Mouse (Mus musculus) embryonic stem cell, embryonic (primary cell): Measurements from ENCODE around the gene Cox6a1.

Experiments
- CTCF ChIA-PET, 4 experiments: fragments of 300-600 bp in 2 of 4; fragments of 350-600 bp in 2 of 4; sonication (Branson Sonifier 250); formaldehyde crosslinking; loops; one replicate each; lab custom pipeline; 2022; ENCODE audit warnings: inconsistent platforms in 2 of 4; lab: Charles Lee
- POLR2A ChIA-PET, 4 experiments: fragments of 300-600 bp in 2 of 4; fragments of 350-600 bp in 2 of 4; sonication (Branson Sonifier 250); formaldehyde crosslinking; loops; one replicate each; lab custom pipeline; 2022; ENCODE audit warnings: antibody characterized with exemption in 4 of 4, inconsistent platforms in 1 of 4; lab: Charles Lee

The Cox6a1 gene

DNA sequence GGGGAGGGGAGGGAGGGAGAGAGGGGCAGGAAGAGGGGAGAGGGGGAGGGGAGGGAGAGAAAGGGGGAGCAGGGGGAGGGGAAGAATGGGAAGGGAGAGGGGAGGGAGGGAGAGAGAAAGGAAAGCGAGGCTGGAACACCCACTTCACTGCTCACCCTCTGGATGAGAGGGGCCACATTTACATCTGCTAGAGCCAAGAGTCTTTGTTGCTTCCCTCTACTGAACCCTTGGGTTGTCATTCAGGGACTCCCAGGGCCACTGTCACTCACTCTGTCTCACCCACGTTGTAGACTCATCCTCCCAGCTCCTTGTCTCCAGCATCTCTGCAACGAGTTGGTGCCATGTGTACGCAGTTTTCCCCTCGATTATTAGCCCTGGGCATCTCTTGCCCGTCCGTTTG is 13.4 kb upstream of the Cox6a1 start:
- POLR2A ChIA-PET: interaction anchor here in 3 of 4 experiments (0.6 to 1.5 kb wide), 8 partner anchors 42 to 651 kb away, joined by 3 to 5 read pairs (median 3); no protein-coding TSS in a partner anchor
- CTCF ChIA-PET: interaction anchor here in 2 of 4 experiments (0.9 to 1.2 kb wide), 3 partner anchors 9 to 103 kb away, joined by 3 read pairs; no protein-coding TSS in a partner anchor

DNA sequence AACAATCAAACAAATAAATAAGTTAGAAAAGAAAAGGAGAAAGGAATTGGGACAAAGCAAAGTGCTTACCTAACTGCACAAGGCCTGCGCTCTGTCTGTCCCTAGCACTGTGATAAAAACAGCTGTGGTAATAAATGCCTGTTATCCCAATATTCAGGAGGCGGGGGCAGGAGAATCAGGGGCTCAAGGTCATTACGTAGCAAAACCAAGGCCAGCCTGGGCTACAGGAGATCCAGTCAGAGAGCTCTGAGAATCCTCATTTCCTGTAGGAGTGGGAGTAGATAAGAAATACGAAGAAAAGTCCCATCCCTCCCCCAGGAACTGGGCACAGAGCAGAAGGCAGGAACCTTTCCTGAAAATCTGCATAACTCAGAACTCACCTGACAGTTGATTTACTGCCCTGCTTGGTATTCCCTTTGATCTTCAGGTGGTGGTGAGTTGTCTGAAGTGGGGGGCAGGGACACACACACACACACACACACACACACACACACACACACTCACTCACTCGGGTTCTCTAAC is 11.1 kb upstream of the Cox6a1 start:
- CTCF ChIA-PET: interaction anchor here (0.6 to 3.0 kb wide), 12 partner anchors 12 to 105 kb away, joined by 3 to 14 read pairs (median 4); partner anchors contain the start of gene Cox6a1 (in 1 of the 4)
- POLR2A ChIA-PET: interaction anchor here (0.5 to 2.0 kb wide), 26 partner anchors 10 to 669 kb away, joined by 3 to 7 read pairs (median 4); partner anchors contain the start of gene Dynll1 (in 1 of the 4)

DNA sequence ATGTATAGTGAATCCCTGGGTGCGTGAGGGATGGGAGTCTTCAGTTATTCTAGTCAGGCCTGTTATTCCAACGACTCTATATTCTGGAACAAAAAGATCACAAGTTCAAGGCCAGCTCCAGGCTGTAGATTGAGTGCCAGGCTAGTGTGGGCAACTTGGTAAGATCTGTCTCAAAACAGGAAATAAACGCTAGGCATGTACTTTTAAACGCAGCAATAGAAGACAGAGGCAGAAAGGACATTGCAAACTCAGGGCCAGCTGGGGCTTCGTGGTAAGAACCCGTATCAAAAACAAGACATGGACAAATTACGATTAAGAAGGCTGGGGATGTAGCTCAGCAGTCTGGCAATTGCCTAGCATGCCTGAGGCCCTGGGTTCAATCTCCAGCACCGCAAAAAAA is 10.7 kb upstream of the Cox6a1 start:
- CTCF ChIA-PET: interaction anchor here (0.7 to 3.0 kb wide), 9 partner anchors 11 to 105 kb away, joined by 3 to 14 read pairs (median 5); partner anchors contain the start of gene Cox6a1 (in 1 of the 4)
- POLR2A ChIA-PET: interaction anchor here in 2 of 4 experiments (0.7 to 2.0 kb wide), 16 partner anchors 10 to 136 kb away, joined by 3 to 7 read pairs (median 4); partner anchors contain the start of gene Dynll1 (in 1 of the 2)

DNA sequence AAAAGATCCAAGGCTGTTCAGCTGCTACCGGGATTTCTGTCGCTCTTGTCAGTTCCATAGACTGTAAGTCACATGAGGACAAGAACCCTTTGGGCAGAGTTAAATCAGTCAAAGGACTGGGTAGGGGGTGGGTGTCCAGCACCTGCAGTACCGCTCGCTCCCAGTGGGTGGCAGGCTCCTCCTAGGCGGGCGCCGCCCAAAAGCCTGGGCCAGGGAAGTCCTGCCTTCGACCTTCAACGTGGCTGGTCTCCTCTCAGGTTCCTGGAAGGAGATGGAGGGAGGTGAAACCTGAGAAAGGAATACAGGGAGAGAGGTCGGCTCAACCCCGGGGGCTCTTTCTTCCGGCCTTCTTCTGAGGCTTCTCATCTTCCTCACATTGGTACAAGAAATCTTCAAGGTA is 10.1 kb upstream of the Cox6a1 start:
- CTCF ChIA-PET: interaction anchor here (0.5 to 3.0 kb wide), 23 partner anchors 11 to 1683 kb away, joined by 3 to 14 read pairs (median 4); partner anchors contain the start of gene Cox6a1 (in 1 of the 4)
- POLR2A ChIA-PET: interaction anchor here (0.6 to 2.0 kb wide), 11 partner anchors 11 to 175 kb away, joined by 3 to 7 read pairs (median 4); no protein-coding TSS in a partner anchor

DNA sequence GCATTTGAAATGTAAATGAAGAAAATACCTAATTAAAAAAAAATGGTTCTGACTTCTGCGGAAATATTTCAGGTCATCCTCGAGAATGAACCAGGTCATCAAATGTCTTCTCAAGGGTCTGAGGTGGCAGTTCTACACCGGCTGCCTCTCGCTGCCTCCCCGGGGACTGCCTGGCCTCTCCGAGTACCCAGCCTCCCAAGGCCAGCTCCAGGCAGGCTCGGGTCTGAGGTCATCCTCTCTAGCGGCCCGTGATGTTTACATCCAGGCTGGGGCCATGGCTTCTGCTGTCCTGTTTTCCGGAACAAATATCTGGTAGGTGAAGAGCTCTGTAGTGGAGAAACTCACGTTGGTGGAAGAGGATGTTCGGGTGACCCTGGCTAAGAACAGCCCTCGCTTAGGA is 6.3 kb upstream of the Cox6a1 start:
- POLR2A ChIA-PET: interaction anchor here (0.6 to 2.4 kb wide), 26 partner anchors 10 to 189 kb away, joined by 3 to 9 read pairs (median 4); partner anchors contain the start of gene Dynll1 (in 1 of the 4)
- CTCF ChIA-PET: interaction anchor here in 3 of 4 experiments (0.5 to 1.6 kb wide), 9 partner anchors 8 to 122 kb away, joined by 3 to 12 read pairs (median 5); no protein-coding TSS in a partner anchor

DNA sequence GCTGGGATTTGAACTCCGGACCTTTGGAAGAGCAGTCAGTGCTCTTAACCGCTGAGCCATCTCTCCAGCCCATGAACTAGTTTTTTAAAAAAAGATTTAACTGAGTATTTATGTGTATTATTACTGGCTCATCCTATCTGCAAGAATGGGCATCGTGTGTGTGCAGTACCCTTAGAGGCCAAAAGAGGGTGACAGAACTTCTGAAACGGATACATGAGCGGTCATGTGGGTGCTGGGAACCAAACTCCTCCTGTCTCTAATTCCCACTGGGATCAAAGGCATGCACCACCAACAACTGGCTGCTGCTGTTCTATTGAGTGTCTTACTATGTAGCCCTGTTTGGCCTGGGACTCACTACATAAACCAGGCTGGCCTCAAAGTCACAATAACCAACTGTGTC is 2.6 kb upstream of the Cox6a1 start:
- ChIA-PET POLR2A (interaction anchor here in 1 of 4 experiments (0.8 kb wide), 1 partner anchor 53 kb away, joined by 3 read pairs; no protein-coding TSS in a partner anchor), CTCF (no interaction called here)

DNA sequence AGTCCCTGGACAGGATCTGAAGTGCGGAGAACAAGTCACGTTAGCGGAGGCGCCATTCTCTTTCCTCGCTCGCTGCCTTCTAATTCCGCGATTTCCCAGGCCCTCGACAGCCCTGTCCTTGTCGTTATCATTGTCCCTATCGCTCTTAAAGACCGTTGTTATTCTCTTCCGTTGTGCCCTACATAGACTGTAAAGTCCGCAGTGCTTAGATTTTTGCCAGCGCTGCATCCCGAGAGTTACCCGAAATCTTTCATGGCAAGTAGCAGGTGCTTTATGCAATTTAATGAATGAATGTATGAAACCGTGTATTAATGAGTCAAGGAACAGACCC is 409 bp upstream of the Cox6a1 start:
- ChIA-PET POLR2A (interaction anchor here (0.6 to 5.8 kb wide), 10 partner anchors 20 to 368 kb away, joined by 3 to 31 read pairs (median 4); partner anchors contain the start of genes Dynll1 (in 2 of the 4), Srsf9 (in 1 of the 4) and Unc119b (in 1 of the 4)), CTCF (interaction anchor here in 3 of 4 experiments (0.6 to 2.5 kb wide), 5 partner anchors 10 to 370 kb away, joined by 3 to 14 read pairs (median 4); no protein-coding TSS in a partner anchor)

DNA sequence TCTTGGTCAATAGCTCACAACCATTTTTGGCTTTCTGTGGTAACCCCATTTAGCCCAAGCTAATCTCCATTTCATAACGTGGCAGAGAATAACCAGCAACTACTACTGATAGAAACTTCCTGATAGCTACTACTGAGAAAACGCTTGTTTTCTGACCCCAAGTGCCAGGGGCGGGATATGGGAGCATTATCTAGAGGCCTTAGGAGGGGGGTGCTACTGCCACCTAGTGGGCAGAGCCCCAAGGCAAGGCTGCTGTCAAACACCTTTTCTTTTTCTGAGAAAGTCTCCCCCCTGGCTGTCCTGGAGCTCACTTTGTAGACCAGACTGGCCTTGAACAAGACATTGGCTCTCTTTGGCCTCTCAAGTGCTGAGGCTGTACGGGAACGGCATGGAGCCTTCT is 1.2 kb downstream of the Cox6a1 start:
- ChIA-PET CTCF (interaction anchor here (0.5 to 2.5 kb wide), 51 partner anchors 9 to 1414 kb away, joined by 3 to 19 read pairs (median 4); partner anchors contain the start of genes Pop5 (in 1 of the 4) and Sirt4 (in 1 of the 4)), POLR2A (interaction anchor here in 3 of 4 experiments (0.5 to 5.8 kb wide), 47 partner anchors 8 to 656 kb away, joined by 3 to 33 read pairs (median 4); partner anchors contain the start of genes Dynll1 (in 3 of the 3), Rnf10 (in 2 of the 3), Sirt4 (in 1 of the 3) and Srsf9 (in 1 of the 3))

DNA sequence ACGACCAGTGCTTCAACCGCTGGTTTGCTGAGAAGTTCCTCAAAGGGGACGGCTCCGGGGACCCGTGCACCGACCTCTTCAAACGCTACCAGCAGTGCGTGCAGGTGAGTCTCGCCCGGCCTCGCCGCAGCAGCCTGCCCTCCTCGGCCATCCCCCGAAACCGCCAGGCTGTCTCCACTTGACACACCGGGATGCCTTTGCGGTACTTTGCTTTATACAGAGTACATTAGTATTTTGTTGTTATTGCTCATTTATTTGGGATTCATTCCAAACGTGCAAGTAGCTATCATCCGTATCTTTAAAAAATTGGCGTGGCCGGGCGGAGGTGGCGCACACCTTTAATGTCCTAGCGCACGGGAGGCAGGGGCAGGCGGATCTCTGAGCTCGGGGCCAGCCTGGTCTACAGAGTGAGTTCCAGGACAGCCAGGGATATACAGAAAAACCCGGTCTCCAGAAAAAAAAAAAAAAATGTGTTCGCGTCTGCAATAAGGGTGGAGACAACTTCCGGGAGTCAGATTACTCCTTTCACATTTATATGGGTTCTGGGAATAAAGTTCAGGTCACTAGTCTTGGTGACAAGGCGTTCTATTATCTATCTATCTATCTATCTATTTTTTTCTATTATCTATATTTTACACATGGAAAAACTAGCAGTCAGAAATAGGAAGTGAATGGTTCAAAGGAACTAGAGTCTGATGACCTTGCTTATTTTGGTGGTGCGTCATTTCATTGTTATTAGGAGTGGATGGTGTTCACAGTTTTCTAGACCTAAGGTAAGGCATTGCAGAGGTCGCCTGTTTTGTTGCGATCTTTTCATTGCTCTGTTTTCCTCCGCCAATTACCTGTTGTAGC is 7.2 kb downstream of the Cox6a1 start:
- ChIA-PET CTCF (no interaction called here), POLR2A (interaction anchor here in 2 of 4 experiments (0.6 to 2.7 kb wide), 15 partner anchors 9 to 268 kb away, joined by 3 to 8 read pairs (median 3); no protein-coding TSS in a partner anchor)

DNA sequence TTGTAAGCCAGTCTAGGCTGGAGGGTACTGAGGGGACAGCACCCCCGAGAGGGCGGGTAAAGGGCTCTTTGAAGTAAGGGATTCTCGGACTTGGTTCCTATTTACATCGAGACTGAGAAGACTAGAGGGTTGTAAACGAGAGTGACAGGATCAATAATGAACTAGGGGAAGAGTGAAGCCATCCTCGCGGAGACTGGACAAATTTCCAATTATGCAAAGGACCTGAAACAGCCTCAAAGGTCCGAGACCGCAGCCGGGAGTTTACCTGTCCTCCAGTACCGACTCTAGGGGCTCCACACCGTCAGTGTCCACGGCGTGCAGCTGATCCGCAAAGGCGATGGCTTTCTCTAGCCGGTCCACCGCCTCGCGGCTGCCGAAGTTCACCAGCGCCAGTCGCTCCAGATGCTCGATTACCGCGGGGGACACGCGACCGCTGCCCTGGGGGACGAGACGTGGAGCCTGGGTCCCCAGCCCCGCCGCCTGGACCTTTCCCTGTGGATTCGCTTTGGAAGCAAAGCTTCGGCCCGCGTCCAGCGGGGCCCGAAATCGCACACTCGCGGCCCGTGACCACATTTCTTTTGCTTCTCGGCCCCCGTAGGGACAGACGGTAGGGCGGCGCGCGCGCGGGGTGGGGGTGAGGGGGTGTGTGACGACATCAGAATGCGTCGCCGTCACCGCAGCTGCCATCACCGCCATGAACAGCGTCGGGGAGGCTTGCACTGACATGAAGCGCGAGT is 8.0 kb downstream of the Cox6a1 start, which contains the start of the genes Gatc and Triap1:
Gatc (minus strand) TSS at position 602 of the 737 bp plus-strand sequence.
Triap1 (plus strand) TSS at position 649 of the 737 bp plus-strand sequence.
- CTCF ChIA-PET: no interaction called here

DNA sequence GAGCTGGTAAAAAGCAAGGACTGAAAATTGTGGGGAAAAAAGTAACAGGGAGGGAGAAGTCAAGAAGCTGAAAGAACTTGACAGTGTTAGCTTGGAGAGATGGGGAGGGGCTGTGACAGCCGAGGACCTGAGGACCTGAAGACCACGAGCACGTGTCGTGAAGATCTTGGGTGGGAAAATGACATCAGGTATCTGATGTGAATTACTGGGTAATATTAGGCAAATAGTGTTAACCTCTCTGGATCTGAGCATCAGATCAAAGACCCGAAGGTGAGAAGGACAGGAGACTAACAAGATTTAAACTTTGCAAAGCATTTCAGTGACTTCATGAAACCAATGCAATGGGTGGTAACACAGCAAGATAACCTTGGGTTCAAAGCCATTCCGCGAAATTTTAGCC is 8.8 kb downstream of the Cox6a1 start:
- POLR2A ChIA-PET: interaction anchor here (0.5 to 1.9 kb wide), 6 partner anchors 12 to 63 kb away, joined by 3 to 5 read pairs (median 4); partner anchors contain the start of genes Dynll1 (in 1 of the 4) and Srsf9 (in 1 of the 4)

More for the DNA sequence above, 8.0 kb downstream of the Cox6a1 start, which contains the start of the genes Gatc and Triap1:
- POLR2A ChIA-PET: interaction anchor here (0.6 to 2.7 kb wide), 13 partner anchors 8 to 269 kb away, joined by 3 to 8 read pairs (median 3); no protein-coding TSS in a partner anchor

DNA sequence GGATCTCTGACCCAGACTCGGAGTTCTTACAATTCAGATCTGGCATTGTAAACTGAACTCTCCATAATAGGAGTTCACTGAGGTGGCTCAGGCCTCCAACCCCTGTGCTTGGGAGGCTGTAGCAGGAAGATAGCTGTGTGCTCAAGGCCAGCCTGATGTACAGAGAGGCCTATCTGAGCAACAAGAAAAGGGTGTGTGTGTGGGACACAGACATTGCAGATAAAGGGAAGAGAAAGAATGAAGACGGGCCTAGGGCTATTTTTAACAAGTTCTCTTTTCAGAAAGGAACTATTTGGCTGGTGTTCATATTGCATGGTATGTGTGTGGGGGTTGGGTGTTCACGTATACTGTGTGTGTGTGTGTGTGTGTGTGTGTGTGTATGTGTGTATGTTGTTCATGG is 15.2 kb downstream of the Cox6a1 start:
- ChIA-PET CTCF (no interaction called here), POLR2A (interaction anchor here in 3 of 4 experiments (0.7 to 1.3 kb wide), 4 partner anchors 12 to 150 kb away, joined by 3 read pairs; no protein-coding TSS in a partner anchor)

More for the DNA sequence above, 8.8 kb downstream of the Cox6a1 start:
- CTCF ChIA-PET: no interaction called here

DNA sequence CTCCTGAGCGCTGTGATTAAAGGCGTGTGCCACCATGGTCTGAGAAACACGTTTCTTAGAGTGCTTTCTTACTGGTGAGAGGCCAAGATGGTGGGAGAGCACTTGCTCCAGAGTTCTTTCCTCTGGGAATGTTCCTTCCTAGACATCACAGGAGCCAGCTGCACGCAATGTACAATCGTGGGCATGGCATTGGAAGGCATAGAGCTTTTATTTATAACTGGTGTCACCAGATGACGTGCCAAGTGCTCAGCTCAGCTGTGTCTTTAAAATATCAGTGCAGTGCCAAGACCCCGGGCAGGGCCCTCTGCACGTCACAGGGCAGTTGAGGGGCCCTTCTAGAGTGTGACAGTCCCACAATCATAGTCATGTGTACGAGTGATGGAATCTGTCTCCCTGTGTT is 17.8 kb downstream of the Cox6a1 start:
- CTCF ChIA-PET: interaction anchor here in 1 of 4 experiments (0.6 to 0.9 kb wide), 2 partner anchors 151 to 706 kb away, joined by 3 read pairs; no protein-coding TSS in a partner anchor
- POLR2A ChIA-PET: interaction anchor here in 3 of 4 experiments (0.6 to 5.2 kb wide), 10 partner anchors 10 to 56 kb away, joined by 3 to 31 read pairs (median 5); partner anchors contain the start of genes Cox6a1 (in 1 of the 3), Dynll1 (in 1 of the 3), Gatc (in 1 of the 3) and Triap1 (in 1 of the 3)

DNA sequence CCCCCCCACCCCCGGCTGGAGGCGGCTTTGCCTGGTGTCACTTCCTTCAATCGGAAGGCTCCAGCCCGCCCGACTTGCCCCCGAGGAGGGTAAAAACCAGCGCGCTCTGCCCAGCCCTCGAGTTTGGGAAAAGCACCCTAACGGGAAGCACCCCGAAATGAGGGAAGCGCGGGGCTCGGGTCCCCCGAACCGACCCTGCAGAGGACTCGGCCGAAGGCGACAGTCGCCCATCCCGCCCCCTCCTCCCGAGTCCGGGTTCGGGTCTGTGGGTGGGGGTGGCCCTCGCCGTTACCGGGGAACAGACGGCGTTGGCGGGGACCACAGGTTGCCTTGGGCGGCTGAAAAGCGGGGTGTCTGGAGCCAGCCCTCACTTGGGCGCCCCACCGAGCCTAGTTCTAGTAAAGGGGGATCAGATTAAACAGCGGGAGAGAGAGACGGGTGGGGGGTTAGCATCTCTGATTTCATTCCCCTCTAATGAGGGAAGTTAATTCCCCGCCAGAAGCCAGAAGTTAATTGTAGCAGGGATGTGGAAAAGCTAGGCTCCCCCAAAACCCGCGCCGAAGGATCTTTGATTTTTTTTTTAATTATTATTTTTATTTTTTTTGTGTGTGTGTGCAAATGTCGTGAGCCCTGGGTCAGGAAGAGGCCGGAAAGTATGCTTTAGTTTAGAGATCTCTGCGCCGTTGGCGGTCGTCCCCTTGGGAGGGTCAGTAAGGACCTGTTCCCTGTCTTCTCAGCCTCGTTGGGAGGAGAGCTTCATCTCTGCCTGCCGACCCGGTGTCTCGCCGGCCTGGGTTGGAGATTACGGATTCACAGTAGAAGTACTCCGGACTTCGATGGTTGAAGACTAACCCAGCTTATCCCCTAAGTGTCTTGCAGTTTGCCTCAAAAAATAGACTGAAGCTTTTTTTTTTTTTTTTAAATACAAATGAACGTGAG is 20.9 kb downstream of the Cox6a1 start:
- POLR2A ChIA-PET: interaction anchor here in 3 of 4 experiments (0.6 to 8.1 kb wide), 29 partner anchors 8 to 1268 kb away, joined by 3 to 56 read pairs (median 4); partner anchors contain the start of genes Dynll1 (in 2 of the 3), Cox6a1 (in 1 of the 3), Gatc (in 1 of the 3) and Rnf10 (in 1 of the 3)
- CTCF ChIA-PET: interaction anchor here in 2 of 4 experiments (0.6 to 1.7 kb wide), 7 partner anchors 10 to 229 kb away, joined by 3 to 5 read pairs (median 4); no protein-coding TSS in a partner anchor
